Mouse (Mus musculus): ENCODE results near the gene Pld3.

GRCm38 (mm10) chr7:27577589-27577988 is 24.6 kb upstream of the Pld3 start:
- TF ChIP-seq CTCF (IDR thresholded peaks at IDR 0.05; ENCODE audit: control insufficient read depth, insufficient read depth, insufficient read length) (no peak), MAX (IDR thresholded peaks at IDR 0.05) (no peak), FOSL1 (IDR thresholded peaks at IDR 0.05; ENCODE audit: insufficient read depth, low read length, poor library complexity, severe bottlenecking) (no peak), CEBPB (IDR thresholded peaks at IDR 0.05; ENCODE audit: low read depth) (no peak)
